Mouse (Mus musculus) ES-E14 (cell line): ENCODE measurements at regions not wholly inside any gene's neighbourhood (a gene's known extent, or its start where the extent isn't known, plus 50 kb on each side); places are given as distances from the start of the nearest gene placed in this dataset.

Experiments used
- DNase-seq: peaks from one replicate; pipeline ENCODE4 v3.0.0-alpha.2; 2013; ENCODE audit warnings: low read depth, low spot score
- H3K27ac ChIP-seq: 2 replicates; pipeline ENCODE4 v1.5.1; 2012; ENCODE audit warnings: low read depth, mild to moderate bottlenecking, low read length, moderate library complexity, mixed read lengths; ENCODE audit not compliant: poor library complexity, insufficient read depth, severe bottlenecking
- H3K36me3 ChIP-seq: 2 replicates; pipeline ENCODE4 v1.6.1; 2012; ENCODE audit warnings: mild to moderate bottlenecking, low read length, moderate library complexity, mixed read lengths; ENCODE audit not compliant: control insufficient read depth, poor library complexity, insufficient read depth, severe bottlenecking
- H3K4me1 ChIP-seq, 2 experiments: fragments of 150-350 bp in 1 of 2; sonication (generic) in 1 of 2; 2 replicates each; pipeline ENCODE4 v1.6.1; 2012; ENCODE audit warnings: low read length in 2 of 2, mild to moderate bottlenecking in 1 of 2, mixed read lengths in 1 of 2; ENCODE audit not compliant: control insufficient read depth in 2 of 2, insufficient read depth in 2 of 2, poor library complexity in 1 of 2
- H3K4me3 ChIP-seq, 2 experiments: fragments of 150-350 bp in 1 of 2; sonication (generic) in 1 of 2; 2 replicates each; pipeline ENCODE4 v1.5.1; 2012; ENCODE audit warnings: low read length in 2 of 2, low read depth in 1 of 2, mild to moderate bottlenecking in 1 of 2, mixed read lengths in 1 of 2; ENCODE audit not compliant: insufficient read depth in 1 of 2, poor library complexity in 1 of 2, severe bottlenecking in 1 of 2
- H3K9ac ChIP-seq: 2 replicates; pipeline ENCODE4 v1.6.1; 2012; ENCODE audit warnings: low read depth, mild to moderate bottlenecking, low read length, mixed read lengths; ENCODE audit not compliant: poor library complexity, insufficient read depth, severe bottlenecking
- H3K9me3 ChIP-seq: fragments of 150-350 bp; sonication (generic); 2 replicates; pipeline ENCODE4 v1.6.1; 2012; ENCODE audit warnings: low read depth, mild to moderate bottlenecking, low read length; ENCODE audit not compliant: control insufficient read depth, insufficient read depth
- CHD2 ChIP-seq: IDR thresholded peaks from 2 replicates; pipeline ENCODE4 v1.6.1; 2014; ENCODE audit warnings: mild to moderate bottlenecking, low read depth, low read length, inconsistent platforms
- HCFC1 ChIP-seq: IDR thresholded peaks from 2 replicates; pipeline ENCODE4 v1.6.1; 2012; ENCODE audit warnings: low read length, inconsistent platforms, borderline replicate concordance; ENCODE audit not compliant: insufficient read depth
- MAFK ChIP-seq: IDR thresholded peaks from 2 replicates; pipeline ENCODE4 v1.6.1; 2014; ENCODE audit warnings: mild to moderate bottlenecking, low read depth, low read length, inconsistent platforms; ENCODE audit not compliant: insufficient read depth
- ZC3H11A ChIP-seq: IDR thresholded peaks from 2 replicates; pipeline ENCODE4 v1.6.1; 2012; ENCODE audit warnings: low read depth, mild to moderate bottlenecking, inconsistent platforms, low read length, borderline replicate concordance
- ZNF384 ChIP-seq: IDR thresholded peaks from 2 replicates; pipeline ENCODE4 v1.6.1; 2012; ENCODE audit warnings: low read depth, low read length, inconsistent platforms
- in situ Hi-C, 2 experiments: fragments of 600-800 bp; cut with MboI; formaldehyde crosslinking; loops; one replicate each; pipeline ENCODE4 v1.15.1; 2025; ENCODE audit warnings: low sequenced_read_pairs in 2 of 2, inconsistent platforms in 1 of 2; ENCODE audit not compliant: unreplicated experiment in 2 of 2

GRCm38 (mm10) chr6:41101997-41102396, 66.7 kb upstream of the 2210010C04Rik start:
- in situ Hi-C loops, result loop anchor here in 1 of 2 experiments (25.0 kb wide), 1 partner anchor 435 kb away; no protein-coding TSS in a partner anchor
- no peak overlapping the region for H3K9ac ChIP-seq
- TF ChIP-seq ZNF384 (no peak), CHD2 (no peak), ZC3H11A (no peak), HCFC1 (no peak), MAFK (no peak)
- no peak overlapping the region for H3K27ac ChIP-seq
- DNase-seq, result no peak
- no peaks in the 10 kb centered on the region for H3K9me3 ChIP-seq
- H3K4me1 ChIP-seq, result no peaks in the 10 kb centered on the region
- no peaks in the 10 kb centered on the region for H3K36me3 ChIP-seq
- H3K4me3 ChIP-seq, result no peak overlapping the region

DNA sequence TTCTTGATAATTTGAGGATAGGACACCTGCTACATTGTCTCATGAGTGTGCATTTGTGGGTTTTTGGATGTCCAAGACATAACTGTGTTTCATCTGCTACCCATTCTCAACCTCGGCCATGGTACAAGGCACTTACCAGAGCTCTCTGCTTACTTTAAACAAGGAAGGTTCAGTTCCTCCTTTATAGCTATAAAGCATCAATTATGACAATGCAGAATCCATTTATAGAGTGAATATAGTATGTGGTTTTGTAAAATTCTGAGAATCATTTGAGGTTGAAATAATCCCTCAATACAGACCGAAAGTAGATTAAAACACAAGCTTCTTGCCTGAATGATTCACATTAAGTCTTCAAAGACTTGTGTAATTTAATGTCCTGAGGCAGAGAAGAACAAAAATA, 64.9 kb upstream of the 2210010C04Rik start:
- H3K27ac ChIP-seq, result no peak overlapping the region
- in situ Hi-C loops, result loop anchor here in 1 of 2 experiments (25.0 kb wide), 1 partner anchor 437 kb away; no protein-coding TSS in a partner anchor
- no peaks in the 10 kb centered on the region for H3K4me1 ChIP-seq
- H3K36me3 ChIP-seq, result no peaks in the 10 kb centered on the region
- TF ChIP-seq ZC3H11A (no peak), HCFC1 (no peak), CHD2 (no peak), ZNF384 (no peak), MAFK (no peak)
- H3K9ac ChIP-seq, result no peak overlapping the region
- DNase-seq, result no peak
- H3K4me3 ChIP-seq, result no peak overlapping the region
- H3K9me3 ChIP-seq, result no peaks in the 10 kb centered on the region

DNA sequence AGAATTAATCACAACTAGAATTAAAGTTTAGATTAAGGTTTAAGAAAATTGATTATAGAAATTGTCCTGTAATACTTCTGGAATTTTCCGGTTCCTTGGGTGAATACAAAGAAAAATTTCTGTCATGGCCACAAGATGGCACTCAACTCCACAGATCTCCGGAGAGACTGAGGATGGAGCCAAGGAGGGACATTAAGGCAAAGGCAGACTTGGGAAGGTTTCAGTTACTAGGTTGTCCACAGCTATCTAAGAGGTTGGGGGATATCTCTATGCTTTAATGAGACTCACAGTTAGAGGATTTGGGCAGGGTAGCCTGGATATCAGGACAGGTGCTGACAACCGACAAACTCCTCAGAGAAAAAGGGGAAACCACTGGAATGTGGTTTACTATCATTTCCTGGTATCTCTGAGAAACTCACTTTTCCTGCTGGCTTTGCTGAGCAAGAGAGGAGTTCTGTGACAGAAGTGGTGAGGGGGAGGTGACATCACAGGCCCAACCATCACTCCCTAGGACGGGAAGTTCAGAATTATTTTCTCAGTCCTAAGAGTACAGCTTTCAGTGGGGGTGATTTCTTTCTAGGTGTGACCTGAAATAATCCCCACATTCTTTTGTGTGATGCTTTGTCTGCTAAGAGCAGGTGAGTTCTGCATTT, 56.0 kb upstream of the 2210010C04Rik start:
- no peak overlapping the region for H3K9ac ChIP-seq
- no peak for DNase-seq
- no peak for TF ChIP-seq HCFC1
- no peak for TF ChIP-seq ZNF384
- no peak for TF ChIP-seq MAFK
- TF ChIP-seq CHD2, result no peak
- TF ChIP-seq ZC3H11A, result no peak
- no peak overlapping the region for H3K27ac ChIP-seq
- H3K4me1 ChIP-seq, result no peaks in the 10 kb centered on the region
- H3K36me3 ChIP-seq, result no peaks in the 10 kb centered on the region
- no peak overlapping the region for H3K4me3 ChIP-seq
- H3K9me3 ChIP-seq, result no peaks in the 10 kb centered on the region
- in situ Hi-C loops, result no loop called here
